Mouse (Mus musculus) spleen, adult 2 months (tissue): ENCODE results near the gene Fbxo3.

Source experiments
- CTCF ChIP-seq: fragments of 200-500 bp; IDR thresholded peaks from 2 replicates; pipeline ENCODE4 v1.5.1; 2011; ENCODE audit warnings: mild to moderate bottlenecking, inconsistent platforms; ENCODE audit not compliant: insufficient read depth, insufficient read length, insufficient replicate concordance; ENCODE audit errors: extremely low read depth
- POLR2A ChIP-seq: fragments of 200-500 bp; IDR thresholded peaks from 2 replicates; pipeline ENCODE4 v1.6.1; 2011; ENCODE audit warnings: low read depth, low read length, inconsistent platforms

- TF ChIP-seq POLR2A, result no peak
- TF ChIP-seq CTCF, result no peak
Measured at GRCm38 (mm10) chr2:104095741-104096213, 68.3 kb downstream of the Fbxo3 start, which contains the start of gene Cd59a.
